ENCODE assay signal across 9 mouse cellular contexts in genomic region chr10:34328310-34328709, GRCm38 (mm10). TPM values are rescaled to one million over a fixed set of nuclear protein-coding genes. Genes with fewer than 3 reads are reported as not detected.
A peak's percentile ranks its signal among the peaks of the same experiment; 100 is the strongest.
DNase-seq lines count a peak whose midpoint lies in the region; ATAC-seq lines count a peak whose summit lies in the region.
"Had no signal": no experiment of that assay in that cellular context is flagged by ENCODE, and none has a peak within 500 bp of the region (broad histone marks: within the 10 kb centered on the region; RNA-seq: fewer than 3 reads in every experiment).

No protein-coding gene starts in this region.

- no peak overlapping the region for H3K27ac ChIP-seq in embryonic facial prominence, embryonic 10.5 days (replicated peaks)
- H3K27ac ChIP-seq: limb, embryonic 15.5 days had no signal

- no peaks in the 10 kb centered on the region for H3K27me3 ChIP-seq in embryonic facial prominence, embryonic 10.5 days (replicated peaks; ENCODE audit: low read depth, poor library complexity, severe bottlenecking)
- H3K27me3 ChIP-seq in splenic B cell, adult 2 months (ENCODE audit: control insufficient read depth, insufficient read depth, low read length, poor library complexity, severe bottlenecking) = no peaks in the 10 kb centered on the region
- H3K27me3 ChIP-seq: limb, embryonic 15.5 days had no signal

- no peaks in the 10 kb centered on the region for H3K9me3 ChIP-seq in embryonic facial prominence, embryonic 10.5 days
- H3K9me3 ChIP-seq: limb, embryonic 15.5 days had no signal

- no peaks in the 10 kb centered on the region for H3K4me1 ChIP-seq in embryonic facial prominence, embryonic 10.5 days
- H3K4me1 ChIP-seq: limb, embryonic 15.5 days had no signal

- no peak overlapping the region for H3K4me3 ChIP-seq in embryonic facial prominence, embryonic 10.5 days
- H3K4me3 ChIP-seq: limb, embryonic 15.5 days had no signal

- H3K36me3 ChIP-seq in embryonic facial prominence, embryonic 10.5 days (replicated peaks) = no peaks in the 10 kb centered on the region
- no peaks in the 10 kb centered on the region for H3K36me3 ChIP-seq in splenic B cell, adult 2 months (ENCODE audit: control insufficient read depth, insufficient read depth, low read length, poor library complexity, severe bottlenecking)
- H3K36me3 ChIP-seq: limb, embryonic 15.5 days had no signal

- peak; percentile 23 to 74 for DNase-seq in adrenal gland, adult (ENCODE audit: inconsistent age in 2 of 2, low spot score in 1 of 2)
- no peak for DNase-seq in adrenal gland, postnatal 4 days (ENCODE audit: low spot score in 2 of 2)
- peak; percentile 31 for DNase-seq in adrenal gland, adult 2 months
- peak; percentile 50 for DNase-seq in embryonic facial prominence, embryonic 10.5 days (ENCODE audit: low spot score)
- DNase-seq in layer of hippocampus, adult 9-11 months = peak; percentile 41
- peak; percentile 29 to 53 for DNase-seq in lung, postnatal 4 days
- DNase-seq in splenic B cell, adult 2 months (ENCODE audit: low read depth, low spot score) = peak; percentile 31

- ATAC-seq in hematopoietic stem cell, adult 5-6 weeks (replicated peaks in 1 of 2; ENCODE audit: insufficient read depth in 1 of 2, low FRiP score in 2 of 2, low TSS enrichment in 1 of 2, low read depth in 1 of 2, poor library complexity in 2 of 2, severe bottlenecking in 2 of 2) = peak; percentile 56 to 73; a peak in 2 of 4 replicates

- WGBS in embryonic facial prominence, embryonic 10.5 days = 5% methylated on average over 2 of the region's 2 CpGs

RNA-seq across cellular contexts. Expression of gene Tspyl4, which starts 31.1 kb away (rescaled TPM):
- total RNA-seq in adrenal gland, postnatal 4 days (2021) = 10 to 100 TPM; 24.7 to 29.1 TPM
- 10 to 100 TPM; 14.9 to 23.0 TPM for total RNA-seq in adrenal gland, adult 2 months (2021)
- polyA plus RNA-seq in adrenal gland, adult 2 months (2012; rRNA removed) = 3.2 and 3.9 TPM in 2 replicates
- polyA plus RNA-seq in embryonic facial prominence, embryonic 10.5 days (2016; fragmentation: Nextera tagmentation; extraction: Ambion mirVana) = 37.3 and 37.9 TPM in 2 replicates
- total RNA-seq in hematopoietic stem cell, adult 5-6 weeks (2017) = 5.8 and 13.6 TPM in 2 replicates

RNA-seq across cellular contexts. Expression of gene Tspyl1, which starts 46.3 kb away (rescaled TPM):
- total RNA-seq in adrenal gland, postnatal 4 days (2021) = 10 to 100 TPM; 61.4 to 65.3 TPM
- 10 to 100 TPM; 54.1 to 69.5 TPM for total RNA-seq in adrenal gland, adult 2 months (2021)
- polyA plus RNA-seq in adrenal gland, adult 2 months (2012; rRNA removed) = 32.5 and 33.7 TPM in 2 replicates
- polyA plus RNA-seq in embryonic facial prominence, embryonic 10.5 days (2016; fragmentation: Nextera tagmentation; extraction: Ambion mirVana) = 67.9 and 70.5 TPM in 2 replicates
- total RNA-seq in hematopoietic stem cell, adult 5-6 weeks (2017) = 88.4 and 89.4 TPM in 2 replicates

Comparison
In these comparisons a context has a peak if more than half of its experiments do, and no peak if none do; other contexts are left out.
1. DNase-seq: peak in adrenal gland, adult (2 of 2), adrenal gland, adult 2 months (single experiment), embryonic facial prominence, embryonic 10.5 days (single experiment), layer of hippocampus, adult 9-11 months (single experiment), lung, postnatal 4 days (2 of 2) and splenic B cell, adult 2 months (single experiment); none in adrenal gland, postnatal 4 days (0 of 2).